Mouse (Mus musculus) heart, embryonic 14.5 days (tissue): Measurements from ENCODE around the gene Tarbp2. TPM values are rescaled to one million over a fixed set of nuclear protein-coding genes. Genes with fewer than 3 reads are reported as not detected.

Experiments used
- ATAC-seq: fragments of 200-750 bp; cut with Nextera tagmentation; 2 replicates; pipeline ENCODE4 v1.8.0; 2017; ENCODE audit warnings: low read depth, moderate TSS enrichment; ENCODE audit not compliant: insufficient number of reproducible peaks, insufficient read depth, low FRiP score
- H3K27ac ChIP-seq, 2 experiments: fragments of 200-500 bp in 1 of 2; fragments of 300-500 bp in 1 of 2; sonication (generic) in 1 of 2; replicated peaks in 1 of 2; 2 replicates each; pipeline ENCODE4 v1.5.1; 2012 to 2014; ENCODE audit warnings: low read depth in 2 of 2, low read length in 2 of 2, control low read depth in 1 of 2, mild to moderate bottlenecking in 1 of 2, mixed read lengths in 1 of 2; ENCODE audit not compliant: control insufficient read depth in 1 of 2, insufficient read depth in 1 of 2
- H3K27me3 ChIP-seq: fragments of 300-500 bp; sonication (generic); 2 replicates; pipeline ENCODE4 v1.6.1; 2014; ENCODE audit warnings: mild to moderate bottlenecking, low read length, control low read depth; ENCODE audit not compliant: control insufficient read depth, insufficient read depth
- H3K36me3 ChIP-seq: fragments of 300-500 bp; sonication (generic); 2 replicates; pipeline ENCODE4 v1.6.1; 2014; ENCODE audit warnings: mild to moderate bottlenecking, control low read depth, low read length, mixed read lengths; ENCODE audit not compliant: control insufficient read depth, insufficient read depth
- H3K4me1 ChIP-seq, 2 experiments: fragments of 200-500 bp in 1 of 2; fragments of 300-500 bp in 1 of 2; sonication (generic) in 1 of 2; 2 replicates each; pipeline ENCODE4 v1.6.1; 2012 to 2014; ENCODE audit warnings: low read length in 2 of 2, control low read depth in 1 of 2, mixed read lengths in 1 of 2; ENCODE audit not compliant: control insufficient read depth in 2 of 2, insufficient read depth in 2 of 2
- H3K4me2 ChIP-seq: fragments of 300-500 bp; sonication (generic); 2 replicates; pipeline ENCODE4 v1.6.1; 2014; ENCODE audit warnings: mild to moderate bottlenecking, low read length
- H3K4me3 ChIP-seq, 2 experiments: fragments of 200-500 bp in 1 of 2; fragments of 300-500 bp in 1 of 2; sonication (generic) in 1 of 2; 2 replicates each; pipeline ENCODE4 v1.5.1; 2012 to 2014; ENCODE audit warnings: low read length in 2 of 2, mild to moderate bottlenecking in 2 of 2, control low read depth in 1 of 2, low read depth in 1 of 2, moderate library complexity in 1 of 2; ENCODE audit not compliant: control insufficient read depth in 1 of 2, insufficient read depth in 1 of 2
- H3K9ac ChIP-seq: fragments of 300-500 bp; sonication (generic); 2 replicates; pipeline ENCODE4 v1.6.1; 2014; ENCODE audit warnings: mild to moderate bottlenecking, low read length
- H3K9me3 ChIP-seq: fragments of 300-500 bp; sonication (generic); 2 replicates; pipeline ENCODE4 v1.6.1; 2016; ENCODE audit warnings: low read length, control low read depth; ENCODE audit not compliant: control insufficient read depth
- WGBS: fragments of 180-500 bp; shearing (Covaris S2); extraction: QIAGEN DNeasy Blood & Tissue Kit; methylation state at CpG from one replicate; pipeline ENCODE4 v1.1.7; 2014; 5-methylcytosine and 5-hydroxymethylcytosine counted together
- polyA plus RNA-seq: library from polyadenylated mRNA; unstranded; fragments of >200 nt; fragmentation: Nextera tagmentation; extraction: Ambion mirVana; gene quantifications from 2 replicates; pipeline ENCODE4 v1.2.1, GENCODE M21; 2014

The Tarbp2 gene
- polyA plus RNA-seq, 1 experiment from 2014 or later: 83.8 TPM

DNA sequence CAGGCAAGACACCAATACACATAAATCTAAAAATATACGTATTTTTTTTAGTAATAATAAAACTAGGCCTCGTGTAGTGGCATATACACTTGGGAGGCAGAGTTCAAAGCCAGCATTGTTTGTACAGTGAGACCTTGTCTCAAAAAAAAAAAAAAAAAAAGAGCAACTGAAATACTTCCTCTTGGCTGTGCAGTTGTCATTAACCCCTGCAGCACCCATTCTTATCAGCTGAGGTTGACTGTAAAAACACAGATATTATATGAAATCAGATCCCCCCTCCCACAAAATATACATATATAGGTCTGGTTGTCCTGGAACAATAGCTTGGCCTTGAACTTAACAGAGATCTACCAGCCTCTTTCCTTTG, 11.5 kb upstream of the Tarbp2 start:
- Histone ChIP-seq H3K27me3 (no peaks in the 10 kb centered on the region), H3K4me2 (no peak overlapping the region), H3K4me3 (no peak overlapping the region), H3K9me3 (no peaks in the 10 kb centered on the region), H3K27ac (no peak overlapping the region), H3K9ac (no peak overlapping the region), H3K4me1 (peaks cover 13 to 20% of the 10 kb centered on the region in 2 experiments), H3K36me3 (peaks cover 41% of the 10 kb centered on the region)
- WGBS: 52% methylated on average over 2 of the region's 2 CpGs
- ATAC-seq: no peak

- Histone ChIP-seq H3K9me3 (no peaks in the 10 kb centered on the region), H3K36me3 (peaks cover 37% of the 10 kb centered on the region), H3K4me1 (peaks cover 14 to 24% of the 10 kb centered on the region in 2 experiments), H3K27me3 (no peaks in the 10 kb centered on the region), H3K4me3 (no peak overlapping the region), H3K4me2 (no peak overlapping the region), H3K27ac (no peak overlapping the region), H3K9ac (no peak overlapping the region)
- ATAC-seq: no peak
- 90% methylated on average over 1 of the region's 1 CpGs for WGBS
Observed at GRCm38 (mm10) chr15:102506864-102507263, 11.1 kb upstream of the Tarbp2 start.

DNA sequence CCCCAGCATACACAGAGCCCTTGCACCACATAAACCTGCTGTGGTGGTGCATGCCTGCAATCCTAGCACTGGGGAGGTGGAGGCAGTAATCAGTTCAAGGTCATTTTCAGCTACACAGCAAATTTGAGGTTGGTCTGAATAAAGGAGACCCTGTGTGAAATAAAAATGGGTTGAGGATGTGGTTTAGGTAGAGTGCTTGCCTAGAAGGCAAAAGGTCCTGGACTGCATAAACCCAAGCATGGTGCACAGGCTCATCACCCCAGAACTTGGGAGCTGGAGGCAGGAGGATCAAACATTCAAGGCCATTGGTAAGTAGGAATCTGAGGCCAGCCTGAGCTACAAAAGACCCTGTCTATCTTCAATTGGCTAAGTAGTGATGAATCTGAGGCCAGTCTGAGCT, 10.4 kb upstream of the Tarbp2 start:
- Histone ChIP-seq H3K9ac (no peak overlapping the region), H3K27ac (no peak overlapping the region)
- no peak for ATAC-seq

GRCm38 (mm10) chr15:102508336-102508735, 9.7 kb upstream of the Tarbp2 start:
- Histone ChIP-seq H3K27me3 (no peaks in the 10 kb centered on the region), H3K4me1 (peaks cover 14 to 24% of the 10 kb centered on the region in 2 experiments), H3K27ac (no peak overlapping the region), H3K4me2 (no peak overlapping the region), H3K9me3 (no peaks in the 10 kb centered on the region), H3K4me3 (no peak overlapping the region), H3K36me3 (peaks cover 22% of the 10 kb centered on the region), H3K9ac (no peak overlapping the region)
- ATAC-seq: no peak
- WGBS: 83% methylated on average over 3 of the region's 3 CpGs

More for the DNA sequence above, 10.4 kb upstream of the Tarbp2 start:
- Histone ChIP-seq H3K4me2 (no peak overlapping the region), H3K4me3 (no peak overlapping the region), H3K36me3 (peaks cover 30% of the 10 kb centered on the region), H3K27me3 (no peaks in the 10 kb centered on the region), H3K9me3 (no peaks in the 10 kb centered on the region), H3K4me1 (peaks cover 14 to 24% of the 10 kb centered on the region in 2 experiments)

DNA sequence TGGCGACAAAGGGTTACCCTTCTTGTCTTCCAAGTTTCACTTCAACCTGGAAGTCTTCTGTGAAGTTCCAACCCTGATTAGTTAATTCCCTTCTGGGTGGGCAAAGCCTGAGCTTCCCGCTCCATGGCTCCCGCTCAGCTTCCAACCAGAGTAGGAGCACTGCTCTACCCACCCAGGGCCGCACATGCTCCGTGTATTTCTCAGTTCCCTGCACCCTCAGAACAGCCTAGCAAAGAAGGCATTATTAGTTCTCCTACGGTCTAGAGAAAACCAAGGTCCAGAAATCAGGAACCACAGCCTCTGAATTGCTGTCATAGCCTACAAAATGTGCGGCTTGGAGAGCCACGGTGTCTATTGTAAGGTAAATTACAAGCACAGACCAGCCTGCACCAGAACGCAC, 7.9 kb upstream of the Tarbp2 start:
- Histone ChIP-seq H3K4me3 (peak overlapping the region; percentile 55 to 74), H3K36me3 (peaks cover 5% of the 10 kb centered on the region), H3K4me2 (peak overlapping the region; percentile 82), H3K27me3 (no peaks in the 10 kb centered on the region), H3K27ac (peak overlapping the region; percentile 73 to 75), H3K9me3 (no peaks in the 10 kb centered on the region), H3K4me1 (peaks cover 14 to 23% of the 10 kb centered on the region in 2 experiments), H3K9ac (peak overlapping the region; percentile 72)
- 4% methylated on average over 9 of the region's 9 CpGs for WGBS
- peak; percentile 54; the same call in 1 of the 2 replicates for ATAC-seq

DNA sequence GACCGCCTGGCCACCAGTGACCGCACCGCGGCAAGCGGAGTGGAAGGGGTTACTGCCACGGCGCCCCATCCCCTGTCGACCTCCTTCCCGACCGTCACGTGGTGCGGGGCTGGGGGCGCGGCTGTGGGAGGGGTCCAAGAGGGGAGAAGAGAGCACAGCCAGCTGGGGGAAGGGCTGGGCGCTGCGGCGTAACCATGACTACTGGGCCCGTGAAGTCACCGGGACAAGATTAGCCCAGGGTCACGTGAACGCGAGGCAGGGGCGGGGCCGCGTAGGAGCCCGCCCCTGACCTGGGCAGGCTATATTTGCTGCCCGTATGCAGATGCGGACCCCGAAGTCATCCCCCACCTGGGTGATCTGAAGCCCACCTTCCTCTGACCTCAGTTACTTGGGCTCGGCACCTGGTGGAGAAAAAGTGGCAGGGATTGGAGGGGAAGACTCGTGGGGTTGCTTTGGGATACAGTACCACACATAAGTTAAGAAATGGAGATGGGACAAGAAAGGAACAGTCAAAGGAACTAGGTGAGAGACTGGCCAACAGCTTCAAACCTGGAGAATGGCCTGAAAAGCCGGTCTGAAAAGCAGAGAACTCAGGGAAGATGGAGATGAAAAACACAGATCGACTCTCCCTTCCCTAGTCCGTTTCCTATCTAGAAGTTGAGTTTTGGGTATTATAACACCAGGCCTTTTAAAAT, 7.3 kb upstream of the Tarbp2 start:
- ATAC-seq: peak; percentile 92
- H3K4me1 ChIP-seq: peaks cover 11 to 21% of the 10 kb centered on the region in 2 experiments
- H3K27me3 ChIP-seq: no peaks in the 10 kb centered on the region
- peak overlapping the region; percentile 82 for H3K4me2 ChIP-seq
- H3K36me3 ChIP-seq: peaks cover 4% of the 10 kb centered on the region; the same call in 1 of the 2 replicates
- H3K9ac ChIP-seq: peak overlapping the region; percentile 72
- 5% methylated on average over 33 of the region's 34 CpGs for WGBS
- H3K27ac ChIP-seq: peak overlapping the region; percentile 73 to 75
- peak overlapping the region; percentile 55 to 74 for H3K4me3 ChIP-seq
- no peaks in the 10 kb centered on the region for H3K9me3 ChIP-seq

DNA sequence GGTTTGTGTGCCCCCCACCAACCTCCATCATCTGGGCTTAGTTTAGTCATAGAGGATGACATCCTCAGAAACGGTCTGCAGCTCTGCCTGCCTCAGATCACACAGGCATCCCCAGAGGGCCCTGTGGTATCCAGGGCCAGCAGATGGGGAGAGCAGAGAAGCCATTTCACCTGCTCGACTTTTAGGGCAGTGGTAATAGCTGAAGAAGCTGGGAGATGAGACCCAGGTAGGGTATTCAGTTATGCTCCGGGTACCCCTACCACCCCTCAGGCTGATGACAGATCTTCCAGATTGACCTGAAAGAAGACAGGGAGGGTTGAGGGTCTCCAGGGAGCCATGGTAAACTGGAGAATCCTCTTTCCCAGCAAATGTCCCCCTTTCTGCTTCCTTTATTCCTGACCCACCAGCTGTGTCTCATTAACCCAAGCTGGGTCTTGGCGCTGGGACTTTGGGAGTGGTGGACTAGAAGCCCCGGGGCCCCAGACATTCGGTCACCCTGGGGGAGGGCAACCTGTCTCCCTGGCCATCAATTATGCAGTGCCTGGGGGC, 6.6 kb upstream of the Tarbp2 start:
- Histone ChIP-seq H3K4me2 (peak overlapping the region; percentile 82), H3K9me3 (no peaks in the 10 kb centered on the region), H3K4me3 (peak overlapping the region in 1 of 2 experiments; percentile 55; a peak in 1 of 4 replicates), H3K27ac (peak overlapping the region; percentile 8 to 72; a peak in 3 of 4 replicates), H3K27me3 (no peaks in the 10 kb centered on the region), H3K36me3 (peaks cover 4% of the 10 kb centered on the region; the same call in 1 of the 2 replicates), H3K9ac (peak overlapping the region; percentile 72; the same call in 1 of the 2 replicates), H3K4me1 (peaks cover 13 to 27% of the 10 kb centered on the region in 2 experiments)
- no peak for ATAC-seq
- WGBS: 17% methylated on average over 6 of the region's 6 CpGs
